Mouse (Mus musculus): ENCODE measurements around the gene Gmds. TPM values are rescaled to one million over a fixed set of nuclear protein-coding genes. Genes with fewer than 3 reads are reported as not detected.

Gene Gmds
- total RNA-seq, 2 experiments from 2014 or later: 15.8 to 17.7 TPM

- DNase-seq (ENCODE audit: extremely low spot score in 1 of 2, low spot score in 2 of 2): no peak
- intact Hi-C loops (cut with DNase I): no loop called here
Measured at GRCm38 (mm10) chr13:31863461-31863860, 475.1 kb downstream of the Gmds start.

- intact Hi-C loops (cut with DNase I): no loop called here
- DNase-seq (ENCODE audit: extremely low spot score in 1 of 2, low spot score in 2 of 2): no peak
Measured at GRCm38 (mm10) chr13:31860200-31860599, 478.3 kb downstream of the Gmds start.

GRCm38 (mm10) chr13:31854000-31854399 is 484.5 kb downstream of the Gmds start:
- intact Hi-C loops (cut with DNase I): no loop called here

GRCm38 (mm10) chr13:31853564-31853963 is 485.0 kb downstream of the Gmds start:
- intact Hi-C loops (cut with DNase I): no loop called here
- no peak for DNase-seq (ENCODE audit: extremely low spot score in 1 of 2, low spot score in 2 of 2)

More at GRCm38 (mm10) chr13:31854000-31854399, 484.5 kb downstream of the Gmds start:
- DNase-seq (ENCODE audit: extremely low spot score in 1 of 2, low spot score in 2 of 2): no peak

- intact Hi-C loops (cut with DNase I): no loop called here
- no peak for DNase-seq (ENCODE audit: extremely low spot score in 1 of 2, low spot score in 2 of 2)
Measured at GRCm38 (mm10) chr13:31849258-31849971, 489.1 kb downstream of the Gmds start.

- no peak for DNase-seq (ENCODE audit: extremely low spot score in 1 of 2, low spot score in 2 of 2)
- intact Hi-C loops (cut with DNase I): no loop called here
Measured at GRCm38 (mm10) chr13:31835802-31836201, 502.7 kb downstream of the Gmds start.

- intact Hi-C loops (cut with DNase I): no loop called here
Measured at GRCm38 (mm10) chr13:31830332-31830731, 508.2 kb downstream of the Gmds start.

GRCm38 (mm10) chr13:31828446-31828845 is 510.1 kb downstream of the Gmds start:
- intact Hi-C loops (cut with DNase I): no loop called here
- DNase-seq (ENCODE audit: extremely low spot score in 1 of 2, low spot score in 2 of 2): no peak

More at GRCm38 (mm10) chr13:31830332-31830731, 508.2 kb downstream of the Gmds start:
- DNase-seq (ENCODE audit: extremely low spot score in 1 of 2, low spot score in 2 of 2): peak in 1 of 2 experiments; percentile 76

GRCm38 (mm10) chr13:31827820-31828332 is 510.7 kb downstream of the Gmds start:
- DNase-seq (ENCODE audit: extremely low spot score in 1 of 2, low spot score in 2 of 2): no peak
- intact Hi-C loops (cut with DNase I): no loop called here

- intact Hi-C loops (cut with DNase I): no loop called here
- DNase-seq (ENCODE audit: extremely low spot score in 1 of 2, low spot score in 2 of 2): no peak
Measured at GRCm38 (mm10) chr13:31827160-31827559, 511.4 kb downstream of the Gmds start.

- DNase-seq (ENCODE audit: extremely low spot score in 1 of 2, low spot score in 2 of 2): no peak
- intact Hi-C loops (cut with DNase I): no loop called here
Measured at GRCm38 (mm10) chr13:31825180-31825579, 513.4 kb downstream of the Gmds start.

- DNase-seq (ENCODE audit: extremely low spot score in 1 of 2, low spot score in 2 of 2): peak in 1 of 2 experiments; percentile 38
- intact Hi-C loops (cut with DNase I): no loop called here
Measured at GRCm38 (mm10) chr13:31823316-31823715, 515.2 kb downstream of the Gmds start.

GRCm38 (mm10) chr13:31821050-31821449 is 517.5 kb downstream of the Gmds start:
- DNase-seq (ENCODE audit: extremely low spot score in 1 of 2, low spot score in 2 of 2): no peak
- intact Hi-C loops (cut with DNase I): no loop called here

- intact Hi-C loops (cut with DNase I): no loop called here
- DNase-seq (ENCODE audit: extremely low spot score in 1 of 2, low spot score in 2 of 2): peak in 1 of 2 experiments; percentile 58
Measured at GRCm38 (mm10) chr13:31820587-31821017, 517.9 kb downstream of the Gmds start.

GRCm38 (mm10) chr13:31819664-31820405 is 518.7 kb downstream of the Gmds start:
- peak in 1 of 2 experiments; percentile 26 for DNase-seq (ENCODE audit: extremely low spot score in 1 of 2, low spot score in 2 of 2)
- intact Hi-C loops (cut with DNase I): no loop called here

GRCm38 (mm10) chr13:31818337-31818736 is 520.2 kb downstream of the Gmds start:
- DNase-seq (ENCODE audit: extremely low spot score in 1 of 2, low spot score in 2 of 2): peak in 1 of 2 experiments; percentile 60

GRCm38 (mm10) chr13:31815383-31816003 is 523.0 kb downstream of the Gmds start:
- intact Hi-C loops (cut with DNase I): no loop called here

More at GRCm38 (mm10) chr13:31818337-31818736, 520.2 kb downstream of the Gmds start:
- intact Hi-C loops (cut with DNase I): no loop called here

GRCm38 (mm10) chr13:31812701-31813100 is 525.8 kb downstream of the Gmds start:
- DNase-seq (ENCODE audit: extremely low spot score in 1 of 2, low spot score in 2 of 2): no peak
- intact Hi-C loops (cut with DNase I): no loop called here

More at GRCm38 (mm10) chr13:31815383-31816003, 523.0 kb downstream of the Gmds start:
- peak in 1 of 2 experiments; percentile 51 for DNase-seq (ENCODE audit: extremely low spot score in 1 of 2, low spot score in 2 of 2)

- intact Hi-C loops (cut with DNase I): no loop called here
- DNase-seq (ENCODE audit: extremely low spot score in 1 of 2, low spot score in 2 of 2): peak in 1 of 2 experiments; percentile 32
Measured at GRCm38 (mm10) chr13:31811542-31812021, 527.0 kb downstream of the Gmds start.
